Mouse (Mus musculus) lung, adult 2 months (tissue): ENCODE data around the gene Tmem60.

Source experiments
- CTCF ChIP-seq: fragments of 200-500 bp; IDR thresholded peaks from 2 replicates; pipeline ENCODE4 v1.5.1; 2011; ENCODE audit warnings: mild to moderate bottlenecking, low read length, control low read depth; ENCODE audit not compliant: insufficient read depth
- POLR2A ChIP-seq: fragments of 200-500 bp; IDR thresholded peaks from 2 replicates; pipeline ENCODE4 v1.6.1; 2011; ENCODE audit warnings: low read depth, mild to moderate bottlenecking, control low read depth, low read length, borderline replicate concordance; ENCODE audit errors: extremely low read depth

- no peak for TF ChIP-seq CTCF
- no peak for TF ChIP-seq POLR2A
These were observed 47.7 kb downstream of the Tmem60 start for GRCm38 (mm10) chr5:20929669-20930151.
